Mouse (Mus musculus): ENCODE data around the gene Stx18. TPM values are rescaled to one million over a fixed set of nuclear protein-coding genes. Genes with fewer than 3 reads are reported as not detected.
A peak's percentile ranks its signal among the peaks of the same experiment; 100 is the strongest.

Stx18 gene
- total RNA-seq, 2 experiments from 2014 or later = 14.2 to 14.3 TPM

DNA sequence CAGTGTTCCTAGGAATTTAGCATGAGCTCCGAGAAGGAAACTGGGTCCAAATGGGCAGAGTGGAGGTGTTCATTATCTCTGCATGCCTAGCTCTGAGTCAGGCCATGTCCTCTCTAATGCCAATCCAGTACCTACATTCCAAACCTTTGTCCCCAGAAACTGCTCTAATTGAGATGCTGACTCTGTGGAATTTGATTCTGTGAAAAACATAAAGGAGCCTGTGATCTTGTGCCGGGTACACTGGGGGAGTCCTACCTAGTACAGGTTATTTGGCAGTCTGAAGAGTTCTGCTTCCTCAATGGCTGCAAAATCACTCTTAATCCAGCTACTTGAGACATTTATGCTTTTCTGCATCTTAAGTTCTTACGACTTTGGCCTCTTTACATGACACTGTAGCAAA lies 40.0 kb downstream of the Stx18 start:
- DNase-seq (ENCODE audit: low spot score) = no peak

DNA sequence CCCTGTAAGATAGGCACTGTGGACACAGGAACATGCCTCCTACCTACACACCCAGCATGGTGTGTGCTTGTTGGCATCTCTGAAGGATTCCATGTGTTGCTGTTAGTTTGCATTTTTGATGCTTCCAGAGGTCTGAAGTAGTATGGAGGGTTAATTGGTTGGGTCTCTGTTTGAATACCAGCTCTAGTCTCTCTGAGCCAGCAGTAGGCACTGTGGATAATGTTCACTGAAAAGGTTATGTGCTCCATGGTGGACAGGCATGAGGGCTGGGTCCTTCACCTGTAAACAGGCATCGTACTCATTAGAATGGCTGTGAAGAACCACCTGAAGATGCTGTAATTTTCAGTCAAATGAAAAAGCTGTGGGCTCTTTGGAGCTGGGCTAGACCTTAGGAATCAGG lies 41.9 kb downstream of the Stx18 start:
- no peak for DNase-seq (ENCODE audit: low spot score)

DNA sequence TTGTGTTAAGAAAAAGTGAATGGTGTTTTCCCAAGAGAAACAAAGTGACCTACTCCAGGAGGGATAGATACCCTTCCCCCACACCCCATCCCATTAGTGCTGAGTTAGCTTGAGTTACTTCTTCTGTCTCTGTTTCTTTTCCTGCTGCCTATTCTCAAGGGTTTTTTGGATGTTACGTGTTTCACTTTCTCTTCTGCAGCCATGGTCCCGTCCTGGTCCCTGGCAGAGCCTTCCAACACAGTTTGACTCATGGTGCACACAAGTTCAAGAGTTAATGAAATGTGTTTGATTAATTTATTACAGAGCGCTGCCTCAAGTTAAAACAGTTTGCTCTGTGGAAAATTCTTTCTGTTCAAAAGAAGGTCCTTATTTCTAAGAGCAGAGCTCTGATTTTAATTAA lies 44.0 kb downstream of the Stx18 start:
- no peak for DNase-seq (ENCODE audit: low spot score)

DNA sequence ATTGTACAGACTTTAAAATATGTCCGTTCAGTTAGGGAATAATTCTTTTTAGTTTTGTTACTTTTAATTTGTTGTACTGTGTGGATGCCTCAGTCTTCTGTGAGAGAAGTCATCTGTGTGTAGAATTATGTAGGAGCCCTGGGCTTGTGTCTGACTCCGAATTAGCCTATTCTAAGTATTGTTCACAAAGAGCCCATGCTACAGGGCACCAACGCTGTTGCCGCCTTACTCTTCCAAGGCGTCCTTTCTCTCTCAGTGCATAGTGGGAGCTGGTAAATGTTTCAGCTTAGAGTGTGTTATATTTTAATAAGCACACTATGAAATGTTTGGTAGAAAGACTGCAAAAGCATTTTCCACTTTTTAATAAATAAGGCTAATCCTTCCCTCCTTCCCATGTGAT lies 44.8 kb downstream of the Stx18 start:
- DNase-seq (ENCODE audit: low spot score) = no peak

DNA sequence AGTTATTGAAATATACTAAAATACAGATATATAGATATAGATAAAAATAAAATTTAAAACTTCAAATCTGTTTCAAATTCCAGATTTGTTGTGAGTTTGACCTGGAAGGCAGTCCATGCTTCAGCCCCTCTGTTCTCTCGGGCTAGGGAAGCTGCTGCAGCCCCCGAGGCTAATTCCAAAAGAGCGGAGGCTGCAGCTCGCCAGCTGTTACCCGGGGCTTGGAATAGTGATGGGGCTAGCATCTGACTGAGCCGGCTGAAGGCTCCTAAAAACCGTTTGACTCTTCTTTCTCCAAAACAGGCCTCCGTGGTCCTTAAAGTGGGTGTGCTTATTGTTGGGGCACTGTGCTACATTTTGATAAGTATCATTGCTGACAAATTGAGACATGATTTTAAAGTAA lies 46.1 kb downstream of the Stx18 start:
- DNase-seq (ENCODE audit: low spot score) = no peak

DNA sequence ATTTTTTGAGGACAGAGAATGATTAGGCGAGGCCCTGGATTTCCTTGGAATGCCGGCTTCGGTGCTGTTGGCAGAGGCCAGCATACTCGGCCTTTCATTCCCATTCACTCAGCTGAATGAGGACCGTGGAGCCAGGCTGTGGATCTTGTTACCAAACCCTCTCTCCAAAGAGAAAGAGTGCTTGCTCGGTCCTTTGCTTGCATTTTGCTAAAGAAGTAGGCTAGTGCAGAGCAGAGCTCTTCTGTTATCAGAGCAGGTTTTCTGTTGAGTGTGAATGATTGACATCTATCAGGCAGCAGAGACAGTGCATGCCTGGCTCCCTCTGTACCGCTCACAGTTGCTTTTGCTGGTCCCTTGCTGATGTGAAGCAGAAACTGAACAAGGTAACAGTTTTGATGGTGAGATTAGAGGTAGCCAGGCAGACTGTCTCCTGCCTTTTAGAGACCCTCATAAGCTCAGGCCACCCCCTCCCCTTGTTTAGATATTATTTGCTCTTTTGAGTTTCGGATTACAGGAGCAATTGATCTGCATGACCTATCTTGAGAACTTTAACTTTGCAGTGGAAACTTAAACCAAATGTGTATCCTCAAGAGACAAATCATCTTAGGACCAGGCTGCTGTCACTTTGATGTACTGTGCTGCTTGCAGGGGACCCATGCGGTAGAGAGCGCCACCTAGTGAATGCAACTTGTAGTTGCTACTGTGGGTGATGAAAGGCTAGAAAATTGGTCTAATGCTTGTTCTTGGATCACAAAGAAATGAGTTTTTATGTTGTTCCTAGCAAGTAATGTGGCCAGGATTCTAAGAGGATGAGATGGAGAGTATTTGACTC lies 47.2 kb downstream of the Stx18 start:
- peak; percentile 51 for DNase-seq (ENCODE audit: low spot score)

DNA sequence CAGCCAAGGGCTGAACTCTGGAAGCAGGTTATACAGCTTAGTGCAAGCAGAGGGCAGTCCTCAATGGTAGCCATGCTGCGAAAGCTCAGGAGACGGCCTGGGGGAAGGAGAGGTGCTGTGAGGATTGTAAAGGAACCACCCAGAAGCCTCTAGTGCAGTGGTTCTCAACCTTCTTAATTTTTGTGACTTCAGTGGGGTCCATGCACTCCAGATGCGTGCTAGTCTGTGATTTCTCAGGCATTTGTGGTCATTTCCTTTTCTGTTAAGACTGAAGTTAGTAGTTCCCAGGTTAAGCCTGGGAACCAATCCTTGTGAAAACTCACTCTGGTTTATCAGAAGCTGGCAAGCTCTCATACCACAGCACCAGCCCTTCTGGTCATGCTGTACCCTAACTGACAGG lies 51.6 kb downstream of the Stx18 start:
- no peak for DNase-seq (ENCODE audit: low spot score)

DNA sequence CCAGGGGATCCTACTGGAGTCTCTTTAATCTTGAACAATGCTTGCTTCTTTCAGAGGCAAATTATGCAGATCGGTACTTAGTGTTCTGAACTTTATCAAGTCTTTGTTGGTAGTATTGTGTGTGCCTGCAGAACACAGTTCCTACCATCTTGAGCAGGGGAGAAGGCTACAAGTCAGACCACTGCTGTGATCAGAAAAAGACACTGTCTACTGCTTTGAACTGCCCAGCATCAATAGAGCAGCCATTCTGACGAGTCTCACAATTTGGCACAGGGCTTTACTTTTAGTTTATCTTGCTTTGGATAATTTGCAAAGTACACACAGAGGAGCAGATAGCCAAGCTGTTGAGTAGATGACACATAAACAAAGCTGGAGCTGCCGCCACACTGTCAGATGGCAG lies 52.0 kb downstream of the Stx18 start:
- DNase-seq (ENCODE audit: low spot score) = no peak

DNA sequence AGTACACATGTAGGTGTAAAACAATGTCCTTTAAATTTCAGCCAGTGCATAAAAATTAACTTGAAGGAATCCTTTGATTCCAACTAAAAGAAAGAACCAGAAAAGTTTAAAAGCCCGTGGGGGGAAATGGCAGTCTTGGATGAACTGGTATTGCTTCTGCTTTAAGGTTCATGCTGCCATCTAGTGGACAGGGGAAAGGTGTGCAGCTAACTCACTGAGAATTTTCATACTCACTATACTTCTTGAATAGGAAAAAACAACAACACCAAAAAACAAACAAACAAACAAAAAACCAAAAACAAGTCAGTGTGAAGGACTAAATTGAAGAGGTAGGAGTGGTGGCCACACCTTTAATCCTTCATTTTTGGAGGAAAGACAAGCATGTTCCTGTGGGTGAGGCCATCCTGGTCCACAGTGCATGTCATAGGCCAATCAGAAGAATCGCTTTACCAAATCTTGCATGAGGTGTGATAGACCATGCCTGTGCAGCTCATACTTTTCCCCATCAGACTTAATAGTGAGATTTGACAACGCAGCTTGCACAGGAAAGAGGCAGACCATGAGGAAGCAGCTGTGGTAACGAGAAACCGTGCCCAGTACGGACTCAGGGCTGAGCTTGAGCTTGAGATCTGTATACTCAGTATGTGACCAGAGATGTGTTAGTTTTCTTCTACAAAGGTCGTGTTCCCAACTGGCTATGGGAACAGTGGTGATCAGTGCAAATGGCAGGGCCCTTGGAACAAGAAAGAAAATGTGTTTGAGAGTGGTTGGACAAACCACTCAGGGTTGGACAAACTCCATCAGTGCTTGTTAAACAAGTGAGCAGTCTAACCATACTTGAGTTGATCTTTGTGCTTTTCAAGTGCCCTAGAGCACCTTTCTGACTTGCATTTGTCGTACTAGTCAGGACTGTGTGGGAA lies 52.8 kb downstream of the Stx18 start:
- DNase-seq (ENCODE audit: low spot score) = peak; percentile 60

DNA sequence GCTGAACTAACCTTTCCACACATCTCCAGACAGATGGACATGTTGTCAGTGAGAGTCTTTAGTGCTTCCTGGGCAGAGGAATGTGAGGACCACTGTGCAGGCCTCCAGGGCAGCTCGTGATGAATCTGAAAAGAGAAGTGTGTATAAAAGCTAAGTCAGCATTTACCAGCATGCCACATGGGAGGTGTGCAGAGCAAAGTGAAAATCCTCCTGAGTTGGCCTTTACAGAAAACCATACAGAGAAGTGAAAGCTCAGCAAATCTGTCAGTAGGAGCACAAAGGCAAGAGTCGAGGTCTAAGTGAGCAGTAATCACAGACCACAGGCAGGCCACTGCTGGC lies 53.4 kb downstream of the Stx18 start:
- no peak for DNase-seq (ENCODE audit: low spot score)

DNA sequence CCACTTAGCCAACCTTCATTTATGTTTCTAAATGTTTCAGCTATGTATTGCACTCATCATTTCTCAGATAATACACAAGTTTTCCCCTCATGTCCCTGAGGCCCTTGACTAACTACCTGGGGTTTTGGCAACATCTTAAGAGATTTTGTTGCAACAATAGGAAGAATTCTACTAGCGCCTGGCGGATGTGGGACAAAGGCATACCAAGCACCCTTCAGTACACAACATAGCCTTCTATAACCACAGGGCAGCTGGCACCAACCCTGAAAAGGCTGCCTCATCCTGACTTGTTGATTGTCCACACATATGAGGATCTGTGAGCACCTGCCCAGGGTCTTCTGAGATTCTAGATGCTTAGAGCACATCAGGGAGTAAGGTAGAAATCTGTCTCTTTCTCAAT lies 55.8 kb downstream of the Stx18 start:
- DNase-seq (ENCODE audit: low spot score) = no peak

DNA sequence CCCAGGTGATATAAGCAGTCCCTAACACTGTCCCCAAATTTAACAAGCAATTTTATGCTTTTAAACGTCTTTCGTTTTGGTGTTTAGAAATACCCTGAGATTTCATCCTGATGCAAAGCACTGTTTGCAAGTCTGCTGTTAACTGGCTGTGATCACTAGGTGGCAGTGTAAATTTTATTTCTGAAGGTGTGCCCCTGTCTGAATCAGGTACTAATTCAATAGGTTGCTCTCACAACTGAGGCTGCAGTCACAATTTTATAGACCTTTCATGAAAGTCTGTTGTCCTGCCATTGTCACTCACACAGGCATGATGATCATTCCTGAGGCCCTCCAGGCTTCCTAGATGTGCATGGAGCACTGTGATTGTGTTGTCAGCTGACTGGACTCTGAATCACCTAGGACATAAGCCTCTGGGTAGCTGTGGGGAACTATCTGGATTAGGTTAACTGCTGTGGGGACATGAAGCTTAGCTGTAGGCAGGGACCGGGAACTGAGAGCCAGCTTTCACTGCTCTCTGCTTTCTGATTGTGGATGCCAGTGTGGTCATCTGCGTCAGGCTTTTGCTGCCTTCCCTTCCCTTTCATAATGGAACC lies 59.1 kb downstream of the Stx18 start:
- DNase-seq (ENCODE audit: low spot score) = no peak

DNA sequence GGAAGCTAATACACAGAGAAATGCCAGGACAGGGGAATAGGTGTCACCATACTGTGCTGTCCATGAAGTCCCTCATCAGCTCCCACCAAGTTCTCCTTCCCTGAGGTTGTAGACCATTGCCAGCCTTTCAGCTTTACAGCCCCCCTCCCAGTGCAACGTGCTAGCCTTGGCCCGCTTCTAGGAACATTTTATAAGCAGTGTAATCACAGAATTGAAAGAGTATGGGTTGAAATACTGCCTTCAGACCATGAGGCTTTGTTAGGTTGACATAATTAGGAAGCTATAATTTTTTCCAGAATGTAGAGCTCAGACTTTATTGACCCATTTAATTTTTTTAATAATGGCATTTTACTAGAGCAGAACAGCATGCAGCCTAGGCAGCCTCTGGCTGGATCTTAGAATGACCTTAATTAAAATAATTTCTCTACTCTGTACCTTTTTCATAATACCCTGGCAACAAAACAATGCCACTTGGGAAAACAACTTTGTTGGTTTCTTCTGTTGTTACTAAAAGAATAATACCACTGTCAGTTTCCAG lies 60.7 kb downstream of the Stx18 start:
- no peak for DNase-seq (ENCODE audit: low spot score)

DNA sequence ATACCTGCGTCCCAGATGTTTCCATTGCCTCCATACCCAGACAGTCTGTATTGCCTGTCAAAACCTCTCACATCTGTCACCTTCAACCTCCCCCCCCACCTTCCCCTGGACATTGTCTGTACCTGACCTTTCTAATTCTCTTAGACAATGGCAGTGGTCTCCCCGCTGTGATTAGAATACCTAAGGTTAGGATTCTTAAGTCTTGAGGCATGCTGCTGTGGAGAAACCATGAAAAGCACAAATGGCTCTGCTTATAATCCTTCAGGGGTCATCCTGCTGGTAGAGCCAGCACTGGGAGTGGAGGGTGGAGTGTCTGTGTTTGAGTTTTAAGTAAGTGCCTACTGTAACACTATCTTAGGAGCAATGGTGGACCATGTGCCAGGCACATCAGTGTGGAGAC lies 64.4 kb downstream of the Stx18 start:
- DNase-seq (ENCODE audit: low spot score) = no peak

DNA sequence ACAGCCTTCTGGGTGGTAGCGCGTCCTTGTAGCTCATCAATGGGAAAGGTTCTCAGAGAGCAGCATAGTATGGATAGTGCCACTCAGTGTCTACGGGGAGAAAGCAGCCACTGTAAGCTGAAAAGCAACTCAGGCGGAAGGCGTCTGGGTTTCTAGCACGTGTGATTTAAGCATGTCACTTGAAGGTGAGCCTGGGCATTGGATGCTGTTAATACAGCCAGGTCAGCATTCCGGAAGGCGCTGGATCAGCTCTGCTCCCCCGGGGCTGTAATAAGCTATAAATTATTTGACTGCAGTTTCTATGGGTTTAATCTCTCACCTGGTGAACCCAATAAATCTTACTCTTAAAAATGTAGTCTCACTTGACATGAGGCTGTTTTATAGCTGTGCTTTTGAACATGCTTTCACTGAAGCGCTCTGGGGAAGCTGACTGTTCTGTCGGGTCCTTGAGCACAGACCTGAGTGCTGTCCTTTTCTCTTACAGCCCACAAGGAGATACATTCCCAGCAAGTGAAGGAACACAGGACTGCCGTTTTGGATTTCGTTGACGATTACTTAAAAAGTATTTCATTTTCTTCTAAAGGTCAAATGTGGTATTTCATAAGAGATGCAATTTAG lies 67.6 kb downstream of the Stx18 start:
- DNase-seq (ENCODE audit: low spot score) = no peak

DNA sequence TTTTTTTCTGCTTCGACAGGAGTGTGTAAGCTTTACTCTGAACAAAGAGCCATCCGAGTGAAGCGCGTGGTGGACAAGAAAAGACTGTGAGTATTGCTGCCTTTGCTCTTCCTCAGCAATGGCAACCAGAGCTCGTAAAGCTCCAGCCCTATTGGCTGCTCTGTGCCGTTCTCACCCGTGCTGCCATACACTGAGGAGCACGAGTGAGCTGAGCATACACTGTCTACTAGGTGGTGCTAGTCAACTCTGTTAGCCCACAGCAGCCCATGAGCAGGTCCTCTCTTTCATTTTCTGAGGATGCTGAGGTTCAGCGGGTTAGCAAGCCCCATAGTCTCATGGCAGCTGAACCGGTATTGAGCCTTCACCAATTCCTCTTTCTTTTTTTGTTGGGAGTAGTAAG lies 68.3 kb downstream of the Stx18 start:
- no peak for DNase-seq (ENCODE audit: low spot score)

DNA sequence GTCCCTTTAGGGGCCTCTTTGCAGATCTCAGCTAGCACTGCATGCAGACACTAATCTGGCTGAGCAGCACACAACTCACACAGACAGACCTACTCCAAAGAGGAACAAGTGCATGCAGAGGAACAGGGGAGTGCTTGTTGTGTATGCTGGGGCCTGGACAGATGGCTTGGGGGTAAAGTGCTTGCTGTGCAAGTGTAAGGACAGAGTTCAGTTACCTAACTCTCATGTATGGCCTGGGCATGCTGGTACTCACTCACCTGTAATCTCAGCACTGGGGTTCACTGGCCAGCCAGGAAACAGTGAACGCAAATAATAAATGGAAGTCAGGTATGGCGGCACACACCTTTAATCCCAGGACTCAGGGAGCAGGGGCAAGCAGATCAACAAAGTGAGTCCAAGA lies 76.0 kb downstream of the Stx18 start:
- DNase-seq (ENCODE audit: low spot score) = no peak

DNA sequence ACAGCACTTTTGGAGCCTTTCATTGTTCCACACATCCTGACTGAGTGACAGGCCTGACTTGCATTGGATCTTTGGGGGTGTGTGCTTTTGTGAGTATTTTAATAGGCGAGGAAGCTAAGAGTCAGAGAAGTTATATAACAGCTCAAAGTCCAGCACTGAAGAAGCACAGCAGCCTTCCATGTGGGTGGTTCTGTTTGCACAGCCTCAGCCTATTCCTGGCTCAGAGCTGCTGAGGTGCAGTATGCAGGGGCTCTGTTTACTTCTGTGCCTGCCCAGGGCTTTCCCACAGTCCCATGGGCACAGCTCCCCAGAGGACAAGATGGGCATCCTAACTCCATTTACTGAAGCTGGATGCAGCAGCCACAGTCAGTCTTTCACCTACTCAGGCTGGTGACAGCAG lies 78.5 kb downstream of the Stx18 start:
- no peak for DNase-seq (ENCODE audit: low spot score)

DNA sequence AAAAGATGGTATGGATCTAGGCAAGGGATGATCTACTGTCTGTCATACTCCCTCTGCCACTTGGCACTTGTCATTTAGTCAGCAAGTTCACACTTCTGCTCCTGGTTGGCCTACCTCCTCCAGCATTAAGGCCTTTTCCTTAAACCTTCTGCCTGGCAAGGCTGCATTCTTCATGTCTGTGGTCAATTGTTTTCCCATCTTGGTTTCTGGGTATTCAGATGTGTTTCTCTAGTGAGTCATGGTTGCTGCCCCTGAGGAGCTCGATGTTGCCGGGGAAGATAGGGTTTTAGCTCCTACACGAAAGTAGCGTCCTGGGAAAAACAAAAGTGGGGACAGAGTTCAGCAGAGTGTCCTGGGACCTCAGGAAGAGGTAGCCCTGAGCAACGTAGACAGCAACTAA lies 80.7 kb downstream of the Stx18 start:
- DNase-seq (ENCODE audit: low spot score) = no peak

DNA sequence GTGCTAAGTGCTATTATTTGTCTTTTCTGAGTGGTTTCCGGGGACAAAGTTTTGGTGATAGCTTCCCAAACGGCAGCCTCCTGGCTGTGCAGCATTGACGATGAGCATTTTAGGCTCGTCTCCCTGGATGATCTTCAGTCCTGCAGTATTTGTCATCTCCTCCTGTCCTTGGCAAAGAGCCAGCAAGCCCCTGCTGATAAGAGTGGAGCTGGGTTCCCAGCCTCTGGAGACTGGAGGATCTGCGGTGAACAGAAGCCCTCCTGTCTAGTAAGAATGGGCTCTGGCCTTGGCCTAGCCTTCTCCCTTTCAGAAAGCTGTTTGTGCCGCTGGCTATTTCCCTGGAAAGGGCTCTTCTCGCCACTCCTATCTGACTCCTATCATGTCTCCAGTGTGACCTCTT lies 83.2 kb downstream of the Stx18 start:
- DNase-seq (ENCODE audit: low spot score) = no peak

DNA sequence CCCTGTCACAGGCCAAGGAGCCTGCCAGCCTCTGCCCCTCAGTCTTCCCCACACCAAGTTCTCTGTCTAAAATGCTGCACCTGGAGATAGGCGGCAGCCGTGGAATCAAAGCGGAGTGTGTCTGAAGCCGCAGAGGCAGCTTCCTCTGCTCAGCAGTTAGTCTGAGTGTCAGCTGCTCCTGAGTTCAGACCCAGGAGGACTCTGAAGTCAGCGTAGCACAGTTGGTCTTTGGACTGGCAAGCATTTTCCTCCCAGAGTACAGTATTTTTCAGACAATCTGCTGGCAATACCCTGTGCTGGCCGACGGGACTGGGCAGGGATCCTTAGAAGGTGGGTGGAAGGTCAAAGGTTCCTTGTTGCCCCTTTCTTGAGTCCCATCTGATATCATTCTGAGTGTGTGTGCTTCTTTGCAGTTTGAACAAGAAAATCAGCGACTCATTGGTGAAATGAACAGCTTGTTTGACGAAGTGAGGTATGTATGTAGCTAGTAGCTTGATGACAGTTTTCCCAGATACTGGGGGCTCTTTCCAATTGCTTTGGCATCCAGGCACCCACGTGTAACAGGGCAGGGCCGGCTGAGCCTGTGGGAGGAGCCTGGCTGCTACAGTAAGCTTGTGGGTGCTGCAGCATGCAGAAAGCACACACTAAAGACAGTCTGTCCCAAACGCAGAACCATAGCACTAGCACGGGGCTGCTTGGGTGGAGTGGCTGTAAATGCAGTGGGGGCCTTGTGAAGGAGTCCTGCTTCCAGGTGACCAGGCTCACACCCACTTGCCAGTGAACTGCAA lies 88.2 kb downstream of the Stx18 start:
- no peak for DNase-seq (ENCODE audit: low spot score)

All from gastrocnemius, adult 18-20 months (tissue).